Mouse (Mus musculus) adrenal gland, adult 8-10 months (tissue): ENCODE data around the gene Fcer2a. TPM values are rescaled to one million over a fixed set of nuclear protein-coding genes. Genes with fewer than 3 reads are reported as not detected.
A peak's percentile ranks its signal among the peaks of the same experiment; 100 is the strongest.

Experiments used
- DNase-seq: peaks from one replicate; pipeline ENCODE4 v3.0.0; 2022
- total RNA-seq, 4 experiments: library from RNA; stranded (reverse); gene quantifications; 2 replicates each; pipeline ENCODE4 v1.2.4; 2022

The Fcer2a gene
- total RNA-seq, 4 experiments from 2014 or later = 0.12 to 0.54 (median 0.45) TPM

GRCm38 (mm10) chr8:3676131-3676992 lies 17.6 kb downstream of the Fcer2a start, which contains the start of gene Trappc5:
Gene Trappc5 (plus strand): TSS chr8:3676299.
- DNase-seq = peak; percentile 91

GRCm38 (mm10) chr8:3674671-3675070 lies 19.3 kb downstream of the Fcer2a start:
- DNase-seq = no peak

- DNase-seq = peak; percentile 68
Measured at GRCm38 (mm10) chr8:3671980-3672491, 21.9 kb downstream of the Fcer2a start, which contains the start of gene Fcor. Gene Fcor (minus strand): TSS chr8:3672362.

GRCm38 (mm10) chr8:3670388-3670787 lies 23.6 kb downstream of the Fcer2a start:
- no peak for DNase-seq

GRCm38 (mm10) chr8:3665507-3665906 lies 28.5 kb downstream of the Fcer2a start, which contains the start of gene Mcemp1:
Gene Mcemp1 (plus strand): TSS chr8:3665754.
- DNase-seq = no peak

- DNase-seq = no peak
Measured at GRCm38 (mm10) chr8:3664405-3664804, 29.6 kb downstream of the Fcer2a start.

- DNase-seq = no peak
Measured at GRCm38 (mm10) chr8:3660889-3661288, 33.1 kb downstream of the Fcer2a start.

GRCm38 (mm10) chr8:3656725-3657381 lies 37.1 kb downstream of the Fcer2a start:
- DNase-seq = no peak

- no peak for DNase-seq
Measured at GRCm38 (mm10) chr8:3655526-3655925, 38.4 kb downstream of the Fcer2a start, which contains the start of gene Retn. Gene Retn (plus strand): TSS chr8:3655770.

GRCm38 (mm10) chr8:3654726-3655508 lies 39.1 kb downstream of the Fcer2a start:
- no peak for DNase-seq

GRCm38 (mm10) chr8:3652845-3653244 lies 41.1 kb downstream of the Fcer2a start:
- no peak for DNase-seq

GRCm38 (mm10) chr8:3648990-3649389 lies 45.0 kb downstream of the Fcer2a start:
- DNase-seq = no peak

- DNase-seq = no peak
Measured at GRCm38 (mm10) chr8:3648268-3648667, 45.7 kb downstream of the Fcer2a start.

GRCm38 (mm10) chr8:3647561-3647960 lies 46.4 kb downstream of the Fcer2a start:
- DNase-seq = no peak

- DNase-seq = no peak
Measured at GRCm38 (mm10) chr8:3646824-3647531, 47.0 kb downstream of the Fcer2a start.

GRCm38 (mm10) chr8:3645804-3646203 lies 48.2 kb downstream of the Fcer2a start:
- DNase-seq = peak; percentile 52

Other genes with a start within 250 kb of the Fcer2a start
- gene Pex11g, start 226.5 kb downstream of the Fcer2a start, total RNA-seq = 10 to 100 TPM; 10.4 to 20.2 (median 12.1) TPM
- under 1 TPM in 2 of 4 experiments, not detected in 2; 0.28 to 0.46 TPM for gene Tex45, start 223.3 kb downstream of the Fcer2a start, total RNA-seq
- 10 to 100 TPM; 20.6 to 22.9 (median 21.7) TPM for gene Zfp358, start 201.0 kb downstream of the Fcer2a start, total RNA-seq
- 10 to 100 TPM; 45.0 to 82.0 (median 60.3) TPM for gene Mcoln1, start 193.7 kb downstream of the Fcer2a start, total RNA-seq
- gene Pnpla6, start 178.8 kb downstream of the Fcer2a start, total RNA-seq = 10 to 100 TPM; 49.3 to 73.9 (median 63.2) TPM
- gene C330021F23Rik, start 126.2 kb downstream of the Fcer2a start, total RNA-seq = not detected
- 10 to 100 TPM in 2 of 4 experiments, 1 to 10 TPM in 2; 4.7 to 15.5 (median 10.0) TPM for gene Camsap3, start 106.9 kb downstream of the Fcer2a start, total RNA-seq
- gene Xab2, start 72.9 kb downstream of the Fcer2a start, total RNA-seq = 10 to 100 TPM; 37.2 to 44.3 (median 42.5) TPM
- 100 to 1,000 TPM in 1 of 4 experiments, 10 to 100 TPM in 3; 86.7 to 108 (median 94.2) TPM for gene Pet100, start 72.6 kb downstream of the Fcer2a start, total RNA-seq
- not detected for gene Pcp2, start 68.6 kb downstream of the Fcer2a start, total RNA-seq
- 100 to 1,000 TPM in 2 of 4 experiments, 10 to 100 TPM in 2; 76.2 to 107 (median 99.8) TPM for gene Stxbp2, start 63.2 kb downstream of the Fcer2a start, total RNA-seq
- 100 to 1,000 TPM in 3 of 4 experiments, 10 to 100 TPM in 1; 50.2 to 152 (median 108) TPM for gene Retn, start 38.4 kb downstream of the Fcer2a start, total RNA-seq
- under 1 TPM in 3 of 4 experiments, not detected in 1; 0.17 to 0.40 (median 0.26) TPM for gene Mcemp1, start 28.4 kb downstream of the Fcer2a start, total RNA-seq
- 10 to 100 TPM in 3 of 4 experiments, 1 to 10 TPM in 1; 8.1 to 26.3 (median 22.4) TPM for gene Fcor, start 21.8 kb downstream of the Fcer2a start, total RNA-seq
- gene Trappc5, start 17.9 kb downstream of the Fcer2a start, total RNA-seq = 10 to 100 TPM; 21.0 to 23.6 (median 22.5) TPM
- not detected for gene Clec4g, start 26.5 kb upstream of the Fcer2a start, total RNA-seq
- gene Cd209a, start 54.8 kb upstream of the Fcer2a start, total RNA-seq = 1 to 10 TPM in 2 of 4 experiments, under 1 TPM in 1, not detected in 1; 0.28 to 1.4 (median 1.2) TPM
- gene Cd209e, start 160.1 kb upstream of the Fcer2a start, total RNA-seq = not detected
- 1 to 10 TPM in 3 of 4 experiments, under 1 TPM in 1; 0.73 to 2.2 (median 1.4) TPM for gene Cd209d, start 184.4 kb upstream of the Fcer2a start, total RNA-seq
- 1 to 10 TPM; 1.1 to 2.3 (median 1.7) TPM for gene Cd209b, start 232.7 kb upstream of the Fcer2a start, total RNA-seq